Mouse (Mus musculus) neural tube, embryonic 14.5 days (tissue): ENCODE data around the gene Myom3. TPM values are rescaled to one million over a fixed set of nuclear protein-coding genes. Genes with fewer than 3 reads are reported as not detected.
"Not testable (repeated sequence)": the region's sequence is repeated elsewhere in the genome, so short reads cannot be mapped to it uniquely, and the experiment has no call there.

Source experiments
- ATAC-seq: fragments of 200-750 bp; cut with Nextera tagmentation; 2 replicates; pipeline ENCODE4 v1.8.0; 2017; ENCODE audit warnings: low read depth, mild to moderate bottlenecking, moderate TSS enrichment, moderate library complexity
- H3K27ac ChIP-seq: fragments of 300-500 bp; sonication (generic); 2 replicates; pipeline ENCODE4 v1.5.1; 2014; ENCODE audit warnings: low read depth, mild to moderate bottlenecking, control low read depth, low read length, moderate library complexity, mixed read lengths
- H3K27me3 ChIP-seq: fragments of 300-500 bp; sonication (generic); 2 replicates; pipeline ENCODE4 v1.6.1; 2014; ENCODE audit warnings: low read length; ENCODE audit not compliant: control insufficient read depth, insufficient read depth
- H3K36me3 ChIP-seq: fragments of 300-500 bp; sonication (generic); 2 replicates; pipeline ENCODE4 v1.6.1; 2014; ENCODE audit warnings: low read length, mixed read lengths; ENCODE audit not compliant: control insufficient read depth, insufficient read depth
- H3K4me1 ChIP-seq: fragments of 300-500 bp; sonication (generic); 2 replicates; pipeline ENCODE4 v1.6.1; 2014; ENCODE audit warnings: low read length; ENCODE audit not compliant: control insufficient read depth, insufficient read depth
- H3K4me2 ChIP-seq: fragments of 300-500 bp; sonication (generic); 2 replicates; pipeline ENCODE4 v1.6.1; 2014; ENCODE audit warnings: mild to moderate bottlenecking, low read depth, low read length, control low read depth
- H3K4me3 ChIP-seq: fragments of 300-500 bp; sonication (generic); 2 replicates; pipeline ENCODE4 v1.5.1; 2014; ENCODE audit warnings: low read depth, low read length, control low read depth, mixed read lengths
- H3K9ac ChIP-seq: fragments of 300-500 bp; sonication (generic); replicated peaks from 2 replicates; pipeline ENCODE4 v1.6.1; 2014; ENCODE audit warnings: low read depth, mild to moderate bottlenecking, control low read depth, low read length, mixed read lengths
- H3K9me3 ChIP-seq: fragments of 300-500 bp; sonication (generic); 2 replicates; pipeline ENCODE4 v1.6.1; 2016; ENCODE audit warnings: low read length; ENCODE audit not compliant: control insufficient read depth
- whole genome bisulfite sequencing: fragments of 180-500 bp; shearing (Covaris S2); extraction: QIAGEN DNeasy Blood & Tissue Kit; methylation state at CpG from one replicate; pipeline ENCODE4 v1.1.7; 2014; 5-methylcytosine and 5-hydroxymethylcytosine counted together
- polyA plus RNA-seq: library from polyadenylated mRNA; unstranded; fragments of >200 nt; fragmentation: Nextera tagmentation; extraction: Ambion mirVana; gene quantifications from 2 replicates; pipeline ENCODE4 v1.2.1, GENCODE M21; 2014

Gene Myom3
- 0.08 and 0.33 TPM in 2 replicates for polyA plus RNA-seq

- H3K27me3 ChIP-seq: no peaks in the 10 kb centered on the region
- no peaks in the 10 kb centered on the region for H3K9me3 ChIP-seq
- no peak within 1 kb of the TSS for H3K4me3 ChIP-seq
- H3K27ac ChIP-seq: no peak within 1 kb of the TSS
- no peak within 1 kb of the TSS for H3K4me2 ChIP-seq
- H3K4me1 ChIP-seq: no peaks in the 10 kb centered on the region
- H3K36me3 ChIP-seq: no peaks in the 10 kb centered on the region
- no peak for ATAC-seq
- H3K9ac ChIP-seq: no peak within 1 kb of the TSS
- WGBS: 59% methylated on average over 10 of the region's 10 CpGs
Measured at GRCm38 (mm10) chr4:135759356-135759976, at the start of gene Myom3. Gene Myom3, plus strand, starts transcription at chr4:135759715.

- ATAC-seq: no peak
- H3K27me3 ChIP-seq: no peaks in the 10 kb centered on the region
- 86% methylated on average over 3 of the region's 3 CpGs for WGBS
Measured at GRCm38 (mm10) chr4:135710392-135710791, 49.1 kb upstream of the Myom3 start.

GRCm38 (mm10) chr4:135714776-135715175 lies 44.7 kb upstream of the Myom3 start:
- Histone ChIP-seq H3K9me3 (no peaks in the 10 kb centered on the region), H3K4me2 (no peak overlapping the region), H3K36me3 (no peaks in the 10 kb centered on the region), H3K27ac (no peak overlapping the region), H3K4me1 (no peaks in the 10 kb centered on the region), H3K4me3 (no peak overlapping the region), H3K9ac (no peak overlapping the region), H3K27me3 (no peaks in the 10 kb centered on the region)
- ATAC-seq: no peak
- 89% methylated on average over 8 of the region's 8 CpGs for WGBS

More at GRCm38 (mm10) chr4:135710392-135710791, 49.1 kb upstream of the Myom3 start:
- H3K36me3 ChIP-seq: no peaks in the 10 kb centered on the region
- H3K9ac ChIP-seq: no peak overlapping the region
- no peak overlapping the region for H3K27ac ChIP-seq
- H3K4me3 ChIP-seq: no peak overlapping the region
- H3K4me1 ChIP-seq: no peaks in the 10 kb centered on the region
- H3K9me3 ChIP-seq: no peaks in the 10 kb centered on the region
- H3K4me2 ChIP-seq: no peak overlapping the region

GRCm38 (mm10) chr4:135716438-135716837 lies 43.1 kb upstream of the Myom3 start:
- not testable (repeated sequence) for H3K27me3 ChIP-seq, H3K27ac ChIP-seq, ATAC-seq, H3K4me1 ChIP-seq, H3K36me3 ChIP-seq, H3K4me3 ChIP-seq, H3K4me2 ChIP-seq, H3K9ac ChIP-seq, H3K9me3 ChIP-seq
- 96% methylated on average over 11 of the region's 11 CpGs for WGBS

GRCm38 (mm10) chr4:135722540-135723290 lies 36.8 kb upstream of the Myom3 start:
- 80% methylated on average over 17 of the region's 17 CpGs for WGBS
- no peaks in the 10 kb centered on the region for H3K9me3 ChIP-seq
- no peaks in the 10 kb centered on the region for H3K36me3 ChIP-seq
- no peak overlapping the region for H3K4me3 ChIP-seq
- no peak for ATAC-seq
- no peak overlapping the region for H3K9ac ChIP-seq
- H3K27ac ChIP-seq: no peak overlapping the region
- no peaks in the 10 kb centered on the region for H3K4me1 ChIP-seq
- H3K4me2 ChIP-seq: no peak overlapping the region
- no peaks in the 10 kb centered on the region for H3K27me3 ChIP-seq

GRCm38 (mm10) chr4:135726416-135726815 lies 33.1 kb upstream of the Myom3 start:
- Histone ChIP-seq H3K9me3 (no peaks in the 10 kb centered on the region), H3K9ac (no peak overlapping the region), H3K4me3 (no peak overlapping the region), H3K27ac (no peak overlapping the region), H3K36me3 (no peaks in the 10 kb centered on the region), H3K4me1 (no peaks in the 10 kb centered on the region), H3K4me2 (no peak overlapping the region), H3K27me3 (no peaks in the 10 kb centered on the region)
- WGBS: 83% methylated on average over 11 of the region's 11 CpGs
- no peak for ATAC-seq

GRCm38 (mm10) chr4:135727817-135728216 lies 31.7 kb upstream of the Myom3 start, which contains the start of gene Il22ra1:
Gene Il22ra1, plus strand, starts transcription at chr4:135728172.
- Histone ChIP-seq H3K27me3 (no peaks in the 10 kb centered on the region), H3K4me3 (no peak within 1 kb of the TSS), H3K4me1 (no peaks in the 10 kb centered on the region), H3K9me3 (no peaks in the 10 kb centered on the region), H3K36me3 (no peaks in the 10 kb centered on the region), H3K4me2 (no peak within 1 kb of the TSS), H3K9ac (no peak within 1 kb of the TSS), H3K27ac (no peak within 1 kb of the TSS)
- WGBS: 71% methylated on average over 14 of the region's 14 CpGs
- no peak for ATAC-seq

GRCm38 (mm10) chr4:135730204-135730603 lies 29.3 kb upstream of the Myom3 start:
- Histone ChIP-seq H3K9me3 (no peaks in the 10 kb centered on the region), H3K4me3 (no peak overlapping the region), H3K27me3 (no peaks in the 10 kb centered on the region), H3K4me2 (no peak overlapping the region), H3K27ac (no peak overlapping the region), H3K9ac (no peak overlapping the region), H3K36me3 (no peaks in the 10 kb centered on the region), H3K4me1 (no peaks in the 10 kb centered on the region)
- 69% methylated on average over 9 of the region's 9 CpGs for WGBS
- no peak for ATAC-seq

- H3K36me3 ChIP-seq: no peaks in the 10 kb centered on the region
- 80% methylated on average over 8 of the region's 8 CpGs for WGBS
- H3K4me2 ChIP-seq: no peak overlapping the region
- H3K27me3 ChIP-seq: no peaks in the 10 kb centered on the region
- H3K4me1 ChIP-seq: no peaks in the 10 kb centered on the region
- no peaks in the 10 kb centered on the region for H3K9me3 ChIP-seq
- no peak for ATAC-seq
- H3K9ac ChIP-seq: no peak overlapping the region
- no peak overlapping the region for H3K4me3 ChIP-seq
- H3K27ac ChIP-seq: no peak overlapping the region
Measured at GRCm38 (mm10) chr4:135730951-135731350, 28.6 kb upstream of the Myom3 start.
